Mouse (Mus musculus): Measurements from ENCODE around the gene Smgc.
"Not testable (repeated sequence)": the region's sequence is repeated elsewhere in the genome, so short reads cannot be mapped to it uniquely, and the experiment has no call there.

Gene Smgc

DNA sequence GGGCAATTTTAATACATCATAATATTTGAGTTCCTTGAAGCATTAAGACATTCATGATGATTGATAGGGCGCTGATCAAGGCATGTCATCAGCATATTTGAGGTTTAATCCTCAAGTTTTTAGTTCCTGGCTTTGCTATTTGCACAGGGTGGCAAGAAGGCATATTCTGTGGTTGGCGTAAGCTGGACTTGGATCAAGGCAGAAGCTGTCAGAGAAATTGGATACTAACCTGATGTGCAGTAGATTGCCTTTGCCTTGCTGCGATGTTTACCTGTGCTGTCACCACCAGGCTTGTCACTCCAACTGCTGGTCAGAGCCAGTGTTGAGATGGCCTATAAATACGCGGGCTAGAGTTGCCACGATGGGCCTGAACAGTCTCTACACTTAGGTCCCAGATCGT, at the start of gene Smgc:
Smgc (plus strand) TSS at position 301 of the 400 bp plus-strand sequence.
- DNase-seq (ENCODE audit: low read depth in 2 of 2, low spot score in 2 of 2): no peak

DNA sequence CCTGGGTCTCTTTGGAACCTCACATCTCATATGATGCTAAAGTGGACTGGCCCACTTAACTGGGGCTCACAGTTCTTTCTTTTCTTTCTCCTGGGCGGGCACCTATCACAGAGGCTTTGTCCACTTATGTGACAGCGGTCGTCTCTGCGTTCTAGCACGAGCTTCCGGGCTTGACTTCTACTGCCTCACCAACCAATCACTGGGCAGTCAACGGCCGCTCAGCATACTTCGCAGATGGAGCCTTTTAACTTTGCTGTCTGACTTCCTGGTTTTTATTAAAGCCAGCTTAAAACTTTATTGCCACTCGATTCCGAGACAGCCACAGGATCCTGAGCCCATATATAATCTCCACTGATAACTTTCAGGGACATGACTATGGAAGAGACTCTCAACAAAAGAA, 49.7 kb upstream of the Smgc start:
- DNase-seq (ENCODE audit: low read depth in 2 of 2, low spot score in 2 of 2): no peak

DNA sequence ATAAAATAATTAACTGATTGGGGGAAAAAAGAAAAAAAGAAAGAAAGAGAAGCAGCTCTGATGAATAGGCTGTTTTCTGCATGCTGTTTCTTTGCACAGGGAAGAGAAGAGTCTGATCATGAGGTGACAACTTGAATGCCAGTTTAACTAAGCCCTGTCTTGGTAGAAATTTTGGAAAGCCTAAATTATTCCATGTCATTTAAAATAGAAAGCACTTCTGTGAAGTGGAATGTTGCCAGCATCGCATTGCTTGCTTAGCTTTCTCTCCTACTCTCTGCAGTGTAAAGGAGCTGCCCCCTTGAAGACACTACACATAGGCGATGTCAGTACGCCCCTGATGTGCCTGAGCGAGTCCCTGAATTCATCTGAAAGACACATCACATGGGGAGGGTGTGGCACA, 31.6 kb upstream of the Smgc start:
- no peak for DNase-seq (ENCODE audit: low read depth in 2 of 2, low spot score in 2 of 2)

DNA sequence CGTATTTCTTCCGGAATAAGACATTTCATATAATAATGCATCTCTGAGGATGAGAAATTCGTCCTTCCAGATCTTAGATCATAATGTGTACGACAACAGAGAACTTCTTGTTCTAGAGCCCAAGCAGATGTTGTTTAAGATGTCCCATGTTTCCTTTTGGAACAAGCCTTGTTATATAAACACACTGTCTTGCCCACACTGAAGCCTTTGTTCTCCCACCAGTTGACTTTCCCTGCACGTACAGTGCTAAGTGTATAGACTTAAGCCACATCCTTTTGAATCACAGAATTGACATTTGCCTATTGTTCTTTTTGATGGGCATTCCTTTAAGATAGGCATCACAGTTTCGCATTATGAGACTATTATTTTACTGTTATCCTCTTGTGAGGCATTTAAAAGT, 2.7 kb upstream of the Smgc start:
- no peak for DNase-seq (ENCODE audit: low read depth in 2 of 2, low spot score in 2 of 2)

DNA sequence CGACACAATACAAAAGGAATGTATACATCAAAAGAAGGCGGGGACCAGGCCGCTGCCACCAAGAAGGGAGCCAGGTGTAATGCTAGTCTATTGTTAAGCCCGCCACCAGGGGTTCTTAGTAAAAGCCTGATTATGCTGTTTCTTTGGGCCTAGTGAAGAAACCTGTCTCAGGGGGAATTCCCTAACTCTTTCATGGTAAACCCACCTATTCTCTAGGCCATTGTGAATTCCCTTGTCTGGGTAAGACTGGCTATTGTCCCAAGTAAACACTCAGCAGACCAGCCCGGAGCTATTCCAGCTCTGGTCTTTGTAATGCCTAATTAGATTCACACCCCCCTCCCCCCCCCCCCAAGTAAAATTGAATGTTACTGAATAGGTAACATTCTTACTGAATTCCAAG, 26.1 kb downstream of the Smgc start:
- DNase-seq (ENCODE audit: low read depth in 2 of 2, low spot score in 2 of 2): not testable (repeated sequence)

DNA sequence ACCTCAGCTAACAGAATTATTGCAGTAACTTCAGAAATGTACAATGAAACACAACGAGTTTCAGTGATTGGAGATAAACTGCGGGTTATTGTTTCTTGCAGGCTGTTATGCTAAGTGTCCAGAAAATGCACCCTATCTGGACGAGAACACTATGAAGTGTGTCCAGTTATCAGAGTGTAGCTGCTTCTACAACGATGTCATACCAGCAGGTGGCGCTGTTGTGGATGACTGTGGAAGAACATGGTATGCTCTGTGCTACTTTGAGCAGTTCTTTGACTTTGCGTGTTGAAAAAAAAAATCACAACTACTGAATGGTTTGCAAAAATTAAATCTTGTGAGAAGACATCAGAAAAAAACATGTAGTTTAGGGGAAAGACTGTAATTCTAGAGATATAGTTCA, 62.2 kb downstream of the Smgc start:
- no peak for DNase-seq (ENCODE audit: low read depth in 2 of 2, low spot score in 2 of 2)

DNA sequence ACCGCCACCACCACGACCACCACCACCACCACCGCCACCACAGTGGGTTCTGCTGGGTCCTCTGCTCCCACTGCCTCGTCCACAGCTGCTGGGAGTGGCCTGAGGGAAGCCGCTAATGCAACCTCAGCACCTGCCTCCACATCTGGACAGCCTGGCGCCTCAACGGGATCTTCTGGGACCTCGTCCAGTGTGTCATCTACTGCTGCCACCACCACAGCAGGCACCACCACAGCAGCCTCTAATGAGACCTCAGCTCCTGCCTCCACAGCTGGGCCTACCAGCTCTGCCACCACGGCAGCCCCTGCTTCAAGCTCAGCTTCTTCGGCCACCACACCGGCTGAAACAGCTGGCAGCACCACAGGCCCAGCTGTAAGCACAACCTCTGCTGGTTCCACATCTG, 69.0 kb downstream of the Smgc start:
- peak; percentile 36 to 49 for DNase-seq (ENCODE audit: low read depth in 2 of 2, low spot score in 2 of 2)
